Mouse (Mus musculus) CH12.LX (cell line): ENCODE results near the gene Gpr108. TPM values are rescaled to one million over a fixed set of nuclear protein-coding genes. Genes with fewer than 3 reads are reported as not detected.

Experiments
- DNase-seq: peaks from one replicate; pipeline ENCODE4 v3.0.0-alpha.2; 2013; ENCODE audit errors: extremely low read depth
- H3K27ac ChIP-seq: 2 replicates; pipeline ENCODE4 v1.5.1; 2012; ENCODE audit warnings: low read depth, mild to moderate bottlenecking, control low read depth, moderate library complexity; ENCODE audit not compliant: insufficient read depth
- H3K27me3 ChIP-seq: replicated peaks from 2 replicates; pipeline ENCODE3; 2012; ENCODE audit warnings: inconsistent platforms
- H3K36me3 ChIP-seq, 2 experiments: replicated peaks in 1 of 2; 2 replicates each; pipeline versions ENCODE3 to v1.6.1; 2012; ENCODE audit warnings: inconsistent platforms in 1 of 2, low read length in 1 of 2, mild to moderate bottlenecking in 1 of 2, mixed read lengths in 1 of 2, moderate library complexity in 1 of 2; ENCODE audit not compliant: control insufficient read depth in 1 of 2, insufficient read depth in 1 of 2
- H3K4me1 ChIP-seq, 2 experiments: 2 replicates each; pipeline ENCODE4 v1.6.1; 2012; ENCODE audit warnings: inconsistent platforms in 1 of 2, moderate library complexity in 1 of 2; ENCODE audit not compliant: insufficient read depth in 2 of 2, control insufficient read depth in 1 of 2
- H3K4me2 ChIP-seq: 2 replicates; pipeline ENCODE4 v1.6.1; 2012; ENCODE audit warnings: low read depth, mild to moderate bottlenecking, control low read depth; ENCODE audit not compliant: poor library complexity, insufficient read depth, severe bottlenecking
- H3K4me3 ChIP-seq, 3 experiments: fragments of 150-350 bp in 1 of 3; sonication (generic) in 1 of 3; replicated peaks in 1 of 3; 2 replicates each; pipeline versions ENCODE3 to v1.5.1; 2011 to 2012; ENCODE audit warnings: low read depth in 2 of 3, low read length in 2 of 3, mild to moderate bottlenecking in 2 of 3, moderate library complexity in 2 of 3, control low read depth in 1 of 3, improper control_type of control experiment in 1 of 3, inconsistent platforms in 1 of 3, mixed read lengths in 1 of 3; ENCODE audit not compliant: poor library complexity in 1 of 3
- H3K79me2 ChIP-seq: replicated peaks from 2 replicates; pipeline ENCODE4 v1.6.1; 2012; ENCODE audit warnings: mild to moderate bottlenecking, moderate library complexity; ENCODE audit not compliant: control insufficient read depth, poor library complexity, insufficient read depth, severe bottlenecking; ENCODE audit errors: extremely low read depth
- H3K9ac ChIP-seq: 2 replicates; pipeline ENCODE4 v1.6.1; 2012; ENCODE audit warnings: low read depth, mild to moderate bottlenecking, control low read depth, moderate library complexity; ENCODE audit not compliant: insufficient read depth
- H3K9me3 ChIP-seq: replicated peaks from 2 replicates; pipeline ENCODE3; 2012; ENCODE audit warnings: low read length, inconsistent platforms, mixed read lengths
- CHD1 ChIP-seq: IDR thresholded peaks from 2 replicates; pipeline ENCODE4 v1.6.1; 2012; ENCODE audit warnings: low read depth, low read length, improper control_type of control experiment, inconsistent platforms
- CTCF ChIP-seq, 2 experiments: IDR thresholded peaks in 1 of 2; conservative IDR thresholded peaks in 1 of 2; 2 replicates each; pipeline ENCODE4 v1.5.1; 2011 to 2012; ENCODE audit warnings: low read depth in 2 of 2, low read length in 2 of 2, improper control_type of control experiment in 1 of 2, inconsistent platforms in 1 of 2, mild to moderate bottlenecking in 1 of 2, moderate library complexity in 1 of 2
- E2F4 ChIP-seq: IDR thresholded peaks from 2 replicates; pipeline ENCODE4 v1.6.1; 2011; ENCODE audit warnings: low read depth, low read length, improper control_type of control experiment; ENCODE audit not compliant: insufficient replicate concordance
- GABPA ChIP-seq: IDR thresholded peaks from 2 replicates; pipeline ENCODE4 v1.6.1; 2012; ENCODE audit warnings: low read depth, low read length, improper control_type of control experiment, inconsistent platforms; ENCODE audit not compliant: insufficient replicate concordance
- JUN ChIP-seq: IDR thresholded peaks from 2 replicates; pipeline ENCODE4 v1.6.1; 2011; ENCODE audit warnings: low read depth, mild to moderate bottlenecking, low read length, improper control_type of control experiment, moderate library complexity; ENCODE audit not compliant: insufficient read depth
- KAT2A ChIP-seq: IDR thresholded peaks from 2 replicates; pipeline ENCODE4 v1.6.1; 2012; ENCODE audit warnings: low read length, improper control_type of control experiment, inconsistent platforms; ENCODE audit not compliant: insufficient replicate concordance
- MAFK ChIP-seq: IDR thresholded peaks from 2 replicates; pipeline ENCODE4 v1.6.1; 2011; ENCODE audit warnings: low read length, improper control_type of control experiment; ENCODE audit not compliant: insufficient replicate concordance
- MAX ChIP-seq: IDR thresholded peaks from 2 replicates; pipeline ENCODE4 v1.6.1; 2011; ENCODE audit warnings: low read length, improper control_type of control experiment
- MAZ ChIP-seq: IDR thresholded peaks from 2 replicates; pipeline ENCODE4 v1.6.1; 2012; ENCODE audit warnings: low read depth, mild to moderate bottlenecking, inconsistent platforms, low read length, improper control_type of control experiment, moderate library complexity
- NELFE ChIP-seq: IDR thresholded peaks from 2 replicates; pipeline ENCODE4 v1.6.1; 2011; ENCODE audit warnings: low read depth, low read length, improper control_type of control experiment
- POLR2A ChIP-seq: IDR thresholded peaks from 2 replicates; pipeline ENCODE4 v1.6.1; 2011; ENCODE audit warnings: low read depth, mild to moderate bottlenecking, improper control_type of control experiment, low read length
- SIN3A ChIP-seq: IDR thresholded peaks from 2 replicates; pipeline ENCODE4 v1.6.1; 2012; ENCODE audit warnings: low read length, improper control_type of control experiment, inconsistent platforms
- TCF12 ChIP-seq: IDR thresholded peaks from 2 replicates; pipeline ENCODE4 v1.6.1; 2014; ENCODE audit warnings: low read depth, mild to moderate bottlenecking, inconsistent platforms, low read length, improper control_type of control experiment
- UBTF ChIP-seq: IDR thresholded peaks from 2 replicates; pipeline ENCODE4 v1.6.1; 2012; ENCODE audit warnings: low read depth, mild to moderate bottlenecking, inconsistent platforms, low read length, improper control_type of control experiment, moderate library complexity
- USF1 ChIP-seq: IDR thresholded peaks from 2 replicates; pipeline ENCODE4 v1.6.1; 2014; ENCODE audit warnings: low read depth, mild to moderate bottlenecking, inconsistent platforms, low read length, improper control_type of control experiment
- USF2 ChIP-seq: conservative IDR thresholded peaks from 2 replicates; pipeline ENCODE4 v1.6.1; 2011; ENCODE audit warnings: low read depth, low read length, improper control_type of control experiment
- ZC3H11A ChIP-seq: IDR thresholded peaks from 2 replicates; pipeline ENCODE4 v1.6.1; 2012; ENCODE audit warnings: low read depth, mild to moderate bottlenecking, inconsistent platforms, low read length, improper control_type of control experiment
- dilution Hi-C: fragments of 300-500 bp; cut with MboI; formaldehyde crosslinking; loops from 2 replicates; pipeline ENCODE4 v1.14.3; 2020; ENCODE audit warnings: low sequenced_read_pairs; ENCODE audit not compliant: extremely low pct_unique_long_range_greater_than_20kb, extremely low pct_ligation_motif_present
- in situ Hi-C: fragments of 300-500 bp; cut with MboI; formaldehyde crosslinking; loops from 3 replicates; pipeline ENCODE4 v1.14.3; 2019; ENCODE audit warnings: low sequenced_read_pairs, low pct_ligation_motif_present, low pct_unique_long_range_greater_than_20kb, mixed read lengths
- polyA plus RNA-seq: library from polyadenylated mRNA; unstranded; fragments of >175 nt; gene quantifications from 2 replicates; pipeline ENCODE4 v1.2.1, GENCODE M21; 2012; ENCODE audit warnings: low read depth; ENCODE audit not compliant: insufficient read length
- total RNA-seq, 2 experiments: library from RNA; depleted of rRNA; stranded (reverse); fragments of 300-350 nt in 1 of 2; fragments of >200 nt in 1 of 2; gene quantifications; 2 replicates each; pipeline ENCODE4 v1.2.3; 2012 to 2014

Gene Gpr108
- total and polyA plus RNA-seq, 3 experiments = 20.2 to 32.0 (median 25.0) TPM

GRCm38 (mm10) chr17:57237181-57237580 is 11.1 kb downstream of the Gpr108 start:
- DNase-seq = no peak
- Histone ChIP-seq H3K27ac (no peak overlapping the region), H3K27me3 (no peaks in the 10 kb centered on the region), H3K4me2 (no peak overlapping the region), H3K79me2 (no peaks in the 10 kb centered on the region), H3K9me3 (no peaks in the 10 kb centered on the region), H3K9ac (no peak overlapping the region), H3K4me3 (no peak overlapping the region), H3K36me3 (peaks cover 42 to 57% of the 10 kb centered on the region in 2 experiments), H3K4me1 (peaks cover 0 to 6% of the 10 kb centered on the region in 2 experiments; a peak in 2 of 4 replicates)
- in situ Hi-C loops = no loop called here
- TF ChIP-seq E2F4 (no peak), TCF12 (no peak), USF1 (no peak), MAFK (no peak), ZC3H11A (no peak), CTCF (conservative IDR thresholded peaks at IDR 0.05 in 1 of 2, IDR thresholded peaks at IDR 0.05 in 1 of 2; ENCODE audit: low read depth in 2 of 2, low read length in 2 of 2) (no peak), POLR2A (no peak), GABPA (no peak), UBTF (no peak)
- dilution Hi-C loops = no loop called here

- no peak overlapping the region for H3K27ac ChIP-seq
- H3K4me2 ChIP-seq = no peak overlapping the region
- no peak for DNase-seq
- H3K79me2 ChIP-seq = no peaks in the 10 kb centered on the region
- in situ Hi-C loops = no loop called here
- H3K4me3 ChIP-seq = no peak overlapping the region
- dilution Hi-C loops = no loop called here
- H3K9ac ChIP-seq = no peak overlapping the region
- H3K4me1 ChIP-seq = peaks cover 0 to 11% of the 10 kb centered on the region in 2 experiments; a peak in 2 of 4 replicates
- peaks cover 36 to 49% of the 10 kb centered on the region in 2 experiments for H3K36me3 ChIP-seq
- no peaks in the 10 kb centered on the region for H3K27me3 ChIP-seq
- TF ChIP-seq USF2 = no peak
- no peak for TF ChIP-seq SIN3A
- TF ChIP-seq JUN = no peak
- no peak for TF ChIP-seq NELFE
- TF ChIP-seq MAX = no peak
- TF ChIP-seq KAT2A = no peak
- TF ChIP-seq MAZ = no peak
- no peak for TF ChIP-seq CHD1
- no peaks in the 10 kb centered on the region for H3K9me3 ChIP-seq
Measured at GRCm38 (mm10) chr17:57235803-57236202, 12.4 kb downstream of the Gpr108 start.
